Mouse (Mus musculus): Measurements from ENCODE around the gene Zfp334.

DNA sequence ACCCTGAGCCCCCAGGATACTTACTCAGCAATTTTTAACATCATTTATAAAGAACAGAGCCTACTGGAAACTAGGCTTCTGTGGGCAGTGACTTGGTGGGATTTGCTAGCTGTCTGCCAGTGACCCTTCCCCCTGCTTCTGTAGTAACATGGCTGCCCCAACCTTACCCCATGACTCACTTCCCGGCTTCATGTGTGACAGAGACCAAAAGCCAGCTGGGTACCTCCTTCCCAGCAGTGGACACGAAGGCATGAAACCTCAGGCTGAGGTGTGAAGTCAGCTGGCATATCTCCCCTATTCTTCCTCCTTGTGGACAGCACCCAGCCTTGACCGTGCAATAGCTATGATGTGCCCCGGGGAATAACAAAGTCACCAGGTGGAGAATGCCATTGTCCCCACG is 59.3 kb downstream of the Zfp334 start:
- TF ChIP-seq CTCF (IDR thresholded peaks at IDR 0.05; ENCODE audit: insufficient read depth, low read depth, low read length), result no peak
- TF ChIP-seq POLR2A (IDR thresholded peaks at IDR 0.05; ENCODE audit: insufficient read depth, low read depth, low read length), result no peak

All from olfactory bulb, adult 2 months (tissue).